Mouse (Mus musculus): ENCODE measurements around the gene Sf3a3.
A peak's percentile ranks its signal among the peaks of the same experiment; 100 is the strongest.
"Not testable (repeated sequence)": the region's sequence is repeated elsewhere in the genome, so short reads cannot be mapped to it uniquely, and the experiment has no call there.

The Sf3a3 gene

DNA sequence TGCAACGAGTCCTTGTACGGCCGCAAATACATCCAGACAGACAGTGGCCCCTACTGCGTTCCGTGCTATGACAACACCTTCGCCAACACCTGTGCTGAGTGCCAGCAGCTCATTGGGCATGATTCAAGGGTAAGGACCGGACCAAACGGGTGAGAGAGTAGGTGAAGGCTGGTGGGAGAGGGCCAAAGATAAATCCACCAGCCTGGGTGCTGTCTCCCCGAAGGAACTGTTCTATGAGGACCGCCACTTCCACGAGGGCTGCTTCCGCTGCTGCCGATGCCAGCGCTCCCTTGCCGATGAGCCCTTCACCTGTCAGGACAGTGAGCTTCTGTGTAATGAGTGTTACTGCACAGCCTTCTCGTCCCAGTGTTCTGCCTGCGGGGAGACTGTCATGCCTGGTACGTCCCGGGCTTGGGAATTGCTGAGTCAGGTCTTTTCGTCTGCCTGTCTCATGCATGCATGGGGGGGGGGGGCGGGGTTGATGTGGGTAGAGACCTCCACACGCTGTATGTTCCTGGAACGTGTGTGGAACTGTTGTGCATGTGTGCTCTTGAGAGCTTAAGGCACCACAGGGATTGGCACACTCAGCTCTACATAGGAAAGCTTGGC lies 8.8 kb upstream of the Sf3a3 start:
- H3K27me3 ChIP-seq (ENCODE audit: control insufficient read depth, insufficient read depth, low read length, poor library complexity, severe bottlenecking): no peaks in the 10 kb centered on the region

DNA sequence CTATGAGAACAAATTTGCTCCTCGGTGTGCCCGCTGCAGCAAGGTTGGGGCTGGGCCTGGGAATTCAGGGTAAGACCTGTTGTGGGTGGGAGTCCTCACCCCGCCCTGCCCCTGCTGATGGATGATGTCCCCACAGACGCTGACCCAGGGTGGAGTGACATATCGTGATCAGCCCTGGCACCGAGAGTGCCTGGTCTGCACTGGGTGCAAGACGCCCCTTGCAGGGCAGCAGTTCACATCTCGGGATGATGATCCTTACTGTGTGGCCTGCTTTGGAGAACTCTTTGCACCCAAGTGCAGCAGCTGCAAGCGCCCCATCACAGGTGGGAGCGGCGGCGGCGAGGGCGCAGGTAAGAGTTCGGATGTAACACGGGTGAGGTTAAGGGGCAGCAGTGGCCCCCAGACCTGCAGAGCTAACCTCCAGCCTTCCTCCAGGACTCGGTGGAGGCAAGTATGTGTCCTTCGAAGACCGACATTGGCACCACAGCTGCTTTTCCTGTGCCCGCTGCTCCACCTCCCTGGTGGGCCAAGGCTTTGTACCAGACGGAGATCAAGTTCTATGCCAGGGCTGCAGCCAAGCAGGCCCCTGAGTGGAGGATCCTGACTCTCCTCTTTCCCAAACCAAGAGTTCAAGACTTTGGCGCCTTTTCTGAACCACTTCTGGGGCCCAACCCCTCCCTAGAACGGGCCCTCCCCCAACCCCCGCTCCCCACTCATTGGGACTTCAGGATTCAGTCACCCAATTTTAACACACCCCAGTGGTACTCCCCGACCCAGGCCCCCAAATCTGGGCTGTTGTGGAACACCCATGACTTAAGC lies 7.0 kb upstream of the Sf3a3 start:
- H3K27me3 ChIP-seq (ENCODE audit: control insufficient read depth, insufficient read depth, low read length, poor library complexity, severe bottlenecking); DNase-seq (ENCODE audit: low read depth, low spot score); H3K36me3 ChIP-seq (ENCODE audit: control insufficient read depth, insufficient read depth, low read length, poor library complexity, severe bottlenecking): not testable (repeated sequence)

More for the DNA sequence above, 8.8 kb upstream of the Sf3a3 start:
- no peak for DNase-seq (ENCODE audit: low read depth, low spot score)
- no peaks in the 10 kb centered on the region for H3K36me3 ChIP-seq (ENCODE audit: control insufficient read depth, insufficient read depth, low read length, poor library complexity, severe bottlenecking)

DNA sequence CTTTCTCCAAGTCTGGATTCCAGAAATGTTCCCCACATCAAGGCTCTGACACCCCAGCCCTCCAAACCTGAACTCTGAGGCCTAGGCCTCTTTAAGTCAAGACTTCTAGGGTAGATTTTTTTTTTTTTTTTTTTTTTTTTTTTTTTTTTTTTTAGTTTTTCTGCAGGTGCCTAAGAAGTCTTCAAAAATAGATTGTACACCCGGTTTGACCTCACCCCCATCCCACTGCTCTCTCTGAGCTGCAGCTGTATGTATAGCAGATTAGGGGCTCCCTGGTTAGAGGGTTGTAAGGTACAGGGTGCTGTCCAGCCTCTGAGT lies 6.4 kb upstream of the Sf3a3 start:
- DNase-seq (ENCODE audit: low read depth, low spot score); H3K27me3 ChIP-seq (ENCODE audit: control insufficient read depth, insufficient read depth, low read length, poor library complexity, severe bottlenecking); H3K36me3 ChIP-seq (ENCODE audit: control insufficient read depth, insufficient read depth, low read length, poor library complexity, severe bottlenecking): not testable (repeated sequence)

DNA sequence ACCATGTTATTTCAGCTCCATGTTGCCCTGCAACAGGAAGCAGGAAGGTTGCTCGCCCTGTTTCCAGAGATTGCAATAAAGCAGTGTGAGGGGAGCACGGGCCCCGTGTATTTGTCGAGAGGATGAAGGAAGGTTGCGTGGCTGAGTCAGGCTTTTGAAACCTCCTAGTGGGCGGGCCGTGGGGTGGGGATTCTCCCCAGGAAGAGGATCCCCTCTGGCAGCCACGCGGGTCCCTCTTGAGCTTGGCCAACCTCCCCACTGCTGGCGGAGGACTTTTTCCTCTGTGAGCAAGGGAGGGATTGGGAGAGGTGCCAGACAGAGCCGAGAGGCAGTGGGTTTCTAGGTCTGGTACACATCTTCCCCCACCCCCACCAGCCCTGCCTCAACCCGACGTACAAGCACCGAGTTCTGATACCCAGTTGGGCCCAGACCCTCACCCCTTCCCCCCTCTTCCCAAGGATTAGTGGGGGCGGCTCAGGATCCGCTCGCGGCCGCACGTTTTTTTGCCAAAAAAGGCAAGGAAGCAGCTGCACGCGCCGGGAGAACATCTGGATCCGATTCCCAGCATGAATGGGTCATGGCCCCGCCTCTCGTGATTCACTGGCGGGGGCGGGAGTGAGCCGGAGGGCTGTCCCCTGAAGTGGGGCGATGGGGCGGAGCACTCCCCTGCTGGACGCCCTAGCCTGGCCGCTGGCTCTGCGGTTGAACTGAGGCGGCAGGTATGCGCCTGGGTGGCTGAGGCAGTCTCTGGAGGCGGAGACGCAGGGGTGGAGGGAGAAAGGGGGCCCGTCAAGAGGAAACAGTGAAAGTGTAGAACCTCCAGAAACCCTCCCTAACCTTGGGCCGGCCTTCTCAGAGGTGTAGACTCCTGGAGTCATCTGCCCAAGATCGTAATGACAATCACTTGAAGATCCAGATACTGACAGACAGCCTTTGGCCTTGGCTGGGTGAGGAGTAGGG lies 5.8 kb upstream of the Sf3a3 start:
- H3K27me3 ChIP-seq (ENCODE audit: control insufficient read depth, insufficient read depth, low read length, poor library complexity, severe bottlenecking): no peaks in the 10 kb centered on the region
- H3K36me3 ChIP-seq (ENCODE audit: control insufficient read depth, insufficient read depth, low read length, poor library complexity, severe bottlenecking): no peaks in the 10 kb centered on the region
- DNase-seq (ENCODE audit: low read depth, low spot score): peak; percentile 83

DNA sequence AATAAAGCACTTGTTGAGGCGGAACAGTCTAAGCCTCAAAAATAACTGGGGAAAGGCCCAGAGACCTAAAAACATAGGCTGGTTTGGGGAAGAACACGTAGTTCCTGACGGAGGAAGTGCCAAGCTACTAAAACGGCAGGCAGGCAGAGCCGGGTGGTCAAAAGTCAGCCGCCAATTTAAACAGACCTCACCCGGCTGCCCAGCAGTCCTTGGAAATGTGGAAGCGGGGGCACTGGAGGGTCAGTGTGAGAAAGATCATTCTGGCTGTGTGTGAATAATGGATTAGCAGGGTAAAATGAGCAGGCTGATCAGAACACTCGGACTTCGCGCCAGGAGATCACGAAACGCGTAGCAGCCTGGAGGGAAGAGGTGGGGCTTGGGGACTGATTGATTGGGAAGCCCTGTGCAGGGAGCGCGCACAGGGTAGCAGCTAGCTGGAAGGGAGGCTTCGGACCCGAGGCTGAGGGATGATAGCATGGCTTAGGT lies 4.6 kb upstream of the Sf3a3 start:
- Histone ChIP-seq H3K27me3 (ENCODE audit: control insufficient read depth, insufficient read depth, low read length, poor library complexity, severe bottlenecking) (no peaks in the 10 kb centered on the region), H3K36me3 (ENCODE audit: control insufficient read depth, insufficient read depth, low read length, poor library complexity, severe bottlenecking) (no peaks in the 10 kb centered on the region)
- no peak for DNase-seq (ENCODE audit: low read depth, low spot score)

DNA sequence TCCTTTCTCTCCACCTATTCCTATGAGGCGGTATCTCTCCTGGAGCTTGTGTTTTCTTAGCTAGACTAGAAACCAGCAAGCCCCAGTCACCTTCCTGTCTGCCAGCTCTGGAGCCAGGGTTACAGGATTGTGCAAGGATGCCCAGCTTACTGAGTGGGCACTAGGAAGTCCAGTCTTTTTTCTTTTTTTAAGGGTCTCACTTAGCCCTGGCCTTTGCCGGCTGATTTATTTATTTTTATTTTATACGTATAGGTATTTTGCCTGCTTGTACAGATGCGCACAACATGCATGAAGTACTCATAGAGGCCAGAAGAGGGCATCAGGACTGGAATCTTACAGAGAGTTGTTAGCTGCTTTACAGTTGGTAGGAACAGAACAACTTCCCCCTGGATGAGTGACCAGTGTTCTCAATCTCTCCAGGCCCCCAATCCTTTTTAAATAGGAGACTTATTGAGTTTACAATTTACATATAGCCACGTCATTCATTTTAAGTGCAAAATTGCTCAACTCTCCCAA lies 3.7 kb upstream of the Sf3a3 start:
- no peaks in the 10 kb centered on the region for H3K36me3 ChIP-seq (ENCODE audit: control insufficient read depth, insufficient read depth, low read length, poor library complexity, severe bottlenecking)
- H3K27me3 ChIP-seq (ENCODE audit: control insufficient read depth, insufficient read depth, low read length, poor library complexity, severe bottlenecking): no peaks in the 10 kb centered on the region
- peak; percentile 78 for DNase-seq (ENCODE audit: low read depth, low spot score)

DNA sequence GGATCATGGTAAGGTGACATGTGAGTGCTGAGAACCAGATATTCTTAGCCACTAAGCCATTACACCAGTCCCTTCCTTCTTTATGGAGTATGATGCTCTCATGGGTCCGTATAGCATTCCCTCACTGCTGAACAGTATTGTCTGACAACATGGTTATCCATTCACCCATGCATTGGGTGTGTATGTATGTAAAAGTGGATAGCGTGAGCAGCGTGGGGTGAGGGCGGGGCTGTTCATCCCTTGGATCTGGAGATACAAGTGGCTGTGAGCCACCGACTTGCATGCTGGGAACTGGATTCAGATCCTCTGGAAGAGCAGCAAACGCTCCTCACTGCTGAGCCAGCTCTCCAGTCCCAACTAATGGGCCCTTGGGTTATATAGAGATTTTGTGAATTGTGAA lies 2.0 kb upstream of the Sf3a3 start:
- DNase-seq (ENCODE audit: low read depth, low spot score): no peak
- Histone ChIP-seq H3K36me3 (ENCODE audit: control insufficient read depth, insufficient read depth, low read length, poor library complexity, severe bottlenecking) (no peaks in the 10 kb centered on the region; the same call in 1 of the 2 replicates), H3K27me3 (ENCODE audit: control insufficient read depth, insufficient read depth, low read length, poor library complexity, severe bottlenecking) (no peaks in the 10 kb centered on the region)

DNA sequence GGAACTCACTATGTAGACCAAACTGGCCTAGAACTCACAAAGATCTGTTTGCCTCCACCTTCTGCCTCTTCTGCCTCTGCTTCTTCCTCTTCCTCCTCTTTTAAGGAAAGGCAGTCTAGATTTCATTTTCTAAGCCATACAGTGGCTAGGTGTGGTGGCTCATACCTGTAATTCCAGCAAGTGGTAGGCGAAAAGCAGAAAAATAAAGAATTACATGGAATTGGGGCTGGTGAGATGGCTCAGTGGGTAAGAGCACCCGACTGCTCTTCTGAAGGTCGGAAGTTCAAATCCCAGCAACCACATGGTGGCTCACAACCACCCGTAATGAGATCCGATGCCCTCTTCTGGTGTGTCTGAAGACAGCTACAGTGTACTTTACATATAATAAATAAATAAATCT lies 726 bp upstream of the Sf3a3 start:
- H3K27me3 ChIP-seq (ENCODE audit: control insufficient read depth, insufficient read depth, low read length, poor library complexity, severe bottlenecking); H3K36me3 ChIP-seq (ENCODE audit: control insufficient read depth, insufficient read depth, low read length, poor library complexity, severe bottlenecking); DNase-seq (ENCODE audit: low read depth, low spot score): not testable (repeated sequence)

DNA sequence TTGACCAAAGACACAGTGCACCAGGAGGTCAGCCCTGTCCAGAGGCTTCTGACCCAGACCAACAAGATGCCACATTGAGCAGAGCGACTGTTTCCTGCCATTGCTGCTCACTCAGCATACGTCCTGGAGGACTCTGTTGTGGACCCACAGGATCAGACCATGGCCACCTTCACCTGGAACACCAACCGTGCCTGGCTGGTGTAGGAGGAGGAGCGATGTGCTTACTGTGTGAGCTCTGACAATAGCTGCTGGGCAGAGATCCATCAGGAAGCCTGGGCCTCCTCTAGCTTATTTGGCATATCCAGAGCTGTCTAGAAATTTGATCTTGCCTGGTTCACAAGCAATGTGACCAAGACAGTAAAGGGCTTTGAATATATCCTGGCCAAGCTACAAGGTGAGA lies 4.5 kb downstream of the Sf3a3 start:
- peaks cover 12% of the 10 kb centered on the region for H3K36me3 ChIP-seq (ENCODE audit: control insufficient read depth, insufficient read depth, low read length, poor library complexity, severe bottlenecking)
- DNase-seq (ENCODE audit: low read depth, low spot score): no peak

DNA sequence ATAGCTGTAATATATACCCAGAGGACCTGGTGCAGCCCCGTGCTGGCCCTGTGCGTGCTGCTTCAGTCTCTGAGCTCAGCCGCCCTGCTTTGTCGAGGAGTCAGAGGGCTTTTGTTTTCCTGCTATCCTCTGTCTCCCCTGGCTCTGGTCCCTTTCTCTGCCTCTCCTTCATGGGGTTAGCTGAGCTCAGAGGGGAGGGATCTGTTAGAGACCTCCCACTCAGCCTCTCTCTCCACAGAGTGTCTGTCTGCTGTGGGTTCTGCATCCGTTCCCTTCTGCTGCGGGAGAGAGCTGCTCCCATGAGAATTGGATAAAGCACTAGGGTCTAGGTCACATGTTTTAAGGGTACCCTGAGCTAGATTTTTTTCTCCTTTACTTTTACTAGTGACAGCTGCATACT lies 11.5 kb downstream of the Sf3a3 start:
- peaks cover 32% of the 10 kb centered on the region for H3K36me3 ChIP-seq (ENCODE audit: control insufficient read depth, insufficient read depth, low read length, poor library complexity, severe bottlenecking)
- H3K27me3 ChIP-seq (ENCODE audit: control insufficient read depth, insufficient read depth, low read length, poor library complexity, severe bottlenecking): no peaks in the 10 kb centered on the region
- DNase-seq (ENCODE audit: low read depth, low spot score): no peak

More for the DNA sequence above, 4.5 kb downstream of the Sf3a3 start:
- H3K27me3 ChIP-seq (ENCODE audit: control insufficient read depth, insufficient read depth, low read length, poor library complexity, severe bottlenecking): no peaks in the 10 kb centered on the region

DNA sequence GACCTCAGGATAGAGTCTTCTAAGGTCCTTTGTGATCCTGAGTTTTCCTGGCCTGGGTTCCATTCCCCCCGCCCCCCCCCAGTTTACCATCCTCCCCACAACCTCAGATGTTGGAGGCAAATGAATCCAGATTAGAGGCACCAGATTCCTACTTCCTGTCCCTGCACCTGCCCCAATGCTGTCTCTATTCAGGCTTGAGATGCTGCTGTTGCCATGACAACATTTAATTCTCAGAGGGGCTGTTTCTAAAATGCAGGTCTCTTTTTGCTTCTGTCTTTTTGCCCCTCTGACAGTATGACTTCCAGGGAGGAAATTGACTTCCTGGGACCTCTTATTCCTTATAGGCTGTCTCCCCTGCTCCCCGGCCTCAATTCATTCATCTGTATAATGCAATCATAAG lies 22.4 kb downstream of the Sf3a3 start:
- no peak for DNase-seq (ENCODE audit: low read depth, low spot score)
- Histone ChIP-seq H3K36me3 (ENCODE audit: control insufficient read depth, insufficient read depth, low read length, poor library complexity, severe bottlenecking) (no peaks in the 10 kb centered on the region), H3K27me3 (ENCODE audit: control insufficient read depth, insufficient read depth, low read length, poor library complexity, severe bottlenecking) (no peaks in the 10 kb centered on the region)

DNA sequence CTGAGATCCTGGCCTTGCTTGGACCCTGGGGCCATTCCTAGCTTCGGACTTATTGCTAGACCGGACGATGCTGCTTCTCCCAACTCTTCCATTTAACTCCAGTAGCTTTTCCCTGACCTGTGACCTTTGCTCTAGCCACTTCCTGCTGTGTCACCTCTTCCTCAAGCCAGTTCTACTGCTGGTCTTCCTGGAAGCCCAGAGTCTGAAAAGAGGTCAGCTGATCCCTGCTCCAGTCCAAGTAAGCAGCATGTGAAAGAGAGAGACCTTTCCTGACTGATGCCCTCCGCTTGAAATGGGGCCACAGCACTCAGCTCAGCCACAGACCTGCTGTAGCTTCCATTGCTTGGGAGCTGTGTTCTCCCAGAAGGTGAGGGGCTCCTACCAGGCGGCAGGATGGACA lies 22.9 kb downstream of the Sf3a3 start:
- DNase-seq (ENCODE audit: low read depth, low spot score): no peak
- Histone ChIP-seq H3K27me3 (ENCODE audit: control insufficient read depth, insufficient read depth, low read length, poor library complexity, severe bottlenecking) (no peaks in the 10 kb centered on the region), H3K36me3 (ENCODE audit: control insufficient read depth, insufficient read depth, low read length, poor library complexity, severe bottlenecking) (no peaks in the 10 kb centered on the region)

DNA sequence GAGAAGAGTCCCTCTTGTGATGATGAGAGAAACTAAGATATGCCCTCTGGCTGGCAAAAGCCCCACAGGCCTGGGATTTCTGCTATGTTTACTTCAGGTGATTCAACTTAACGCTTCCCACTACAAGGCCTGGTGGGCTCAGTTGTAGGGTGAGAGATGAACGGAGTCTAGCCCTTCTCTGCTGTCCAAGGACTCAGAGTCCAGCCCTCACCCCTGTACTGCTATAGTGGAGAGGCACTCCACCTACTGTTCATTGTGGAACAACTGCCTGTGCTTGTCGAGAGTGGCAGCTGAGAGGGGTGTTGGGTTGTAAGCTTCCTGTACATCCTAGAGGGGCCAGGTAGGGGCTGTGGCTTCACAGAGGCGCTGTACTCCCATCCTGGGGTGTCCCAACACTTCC lies 23.4 kb downstream of the Sf3a3 start:
- Histone ChIP-seq H3K36me3 (ENCODE audit: control insufficient read depth, insufficient read depth, low read length, poor library complexity, severe bottlenecking) (no peaks in the 10 kb centered on the region), H3K27me3 (ENCODE audit: control insufficient read depth, insufficient read depth, low read length, poor library complexity, severe bottlenecking) (no peaks in the 10 kb centered on the region)
- no peak for DNase-seq (ENCODE audit: low read depth, low spot score)

DNA sequence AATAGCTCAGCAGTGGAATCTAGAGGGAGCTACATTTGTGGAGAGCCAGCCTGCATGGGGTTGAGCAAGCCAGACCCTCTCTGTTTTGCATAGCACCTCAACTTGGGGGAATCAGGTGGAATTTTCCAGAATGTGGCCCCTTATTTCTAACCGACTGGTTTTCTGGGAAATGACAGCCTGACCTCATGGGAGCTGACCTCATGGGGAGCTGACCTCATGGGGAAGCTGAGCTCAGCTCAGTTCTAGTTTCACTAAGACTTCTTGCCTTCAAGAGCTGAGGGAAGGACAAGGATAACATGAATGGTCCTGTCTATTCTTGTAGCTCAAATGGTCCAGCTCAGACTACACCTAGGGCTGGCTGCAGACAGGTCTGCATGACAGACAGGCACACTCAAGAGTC lies 24.2 kb downstream of the Sf3a3 start:
- no peaks in the 10 kb centered on the region for H3K27me3 ChIP-seq (ENCODE audit: control insufficient read depth, insufficient read depth, low read length, poor library complexity, severe bottlenecking)
- no peak for DNase-seq (ENCODE audit: low read depth, low spot score)

More for the DNA sequence above, 24.2 kb downstream of the Sf3a3 start:
- H3K36me3 ChIP-seq (ENCODE audit: control insufficient read depth, insufficient read depth, low read length, poor library complexity, severe bottlenecking): no peaks in the 10 kb centered on the region
